Mouse (Mus musculus): ENCODE measurements at regions not wholly inside any gene's neighbourhood (a gene's known extent, or its start where the extent isn't known, plus 50 kb on each side); places are given as distances from the start of the nearest gene placed in this dataset.
"Not testable (repeated sequence)": the region's sequence is repeated elsewhere in the genome, so short reads cannot be mapped to it uniquely, and the experiment has no call there.

DNA sequence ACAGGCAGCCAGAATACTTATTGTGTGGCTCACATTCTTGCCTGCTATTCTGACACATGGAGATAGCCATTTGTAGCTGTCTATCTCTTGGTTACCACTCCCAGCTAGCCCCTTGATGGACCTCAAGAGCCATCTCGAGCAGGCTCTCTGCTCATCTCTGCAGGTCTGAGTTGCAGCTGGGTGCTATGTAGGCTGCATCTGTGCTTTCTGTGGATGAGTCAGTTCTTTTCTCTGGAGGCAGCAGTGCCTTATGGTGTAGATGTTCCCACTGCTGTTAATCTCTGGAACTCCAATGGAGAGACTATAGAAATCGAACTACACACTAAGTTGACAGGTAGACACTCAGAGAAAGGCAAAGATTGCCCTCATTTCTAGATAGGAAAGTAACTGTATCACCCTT is 106.3 kb downstream of the AI429214 start:
- no peak overlapping the region for H3K9ac ChIP-seq (ENCODE audit: low read depth, low read length)
- H3K27ac ChIP-seq (replicated peaks; ENCODE audit: low read depth, low read length), result no peak overlapping the region
- no peaks in the 10 kb centered on the region for H3K27me3 ChIP-seq (replicated peaks; ENCODE audit: control insufficient read depth, insufficient read depth, low read length)
- H3K4me3 ChIP-seq (ENCODE audit: low read depth, low read length), result no peak overlapping the region
- no peak for ATAC-seq (ENCODE audit: low read depth)
- H3K4me2 ChIP-seq (ENCODE audit: low read depth, low read length), result no peak overlapping the region
- DNase-seq (ENCODE audit: low spot score), result no peak
- no peaks in the 10 kb centered on the region for H3K36me3 ChIP-seq (ENCODE audit: control insufficient read depth, insufficient read depth, low read length)
- no peaks in the 10 kb centered on the region for H3K4me1 ChIP-seq (ENCODE audit: control insufficient read depth, insufficient read depth, low read length)
- H3K9me3 ChIP-seq (ENCODE audit: control insufficient read depth, low read length), result no peaks in the 10 kb centered on the region
- 70% methylated on average over 2 of the region's 2 CpGs for WGBS

DNA sequence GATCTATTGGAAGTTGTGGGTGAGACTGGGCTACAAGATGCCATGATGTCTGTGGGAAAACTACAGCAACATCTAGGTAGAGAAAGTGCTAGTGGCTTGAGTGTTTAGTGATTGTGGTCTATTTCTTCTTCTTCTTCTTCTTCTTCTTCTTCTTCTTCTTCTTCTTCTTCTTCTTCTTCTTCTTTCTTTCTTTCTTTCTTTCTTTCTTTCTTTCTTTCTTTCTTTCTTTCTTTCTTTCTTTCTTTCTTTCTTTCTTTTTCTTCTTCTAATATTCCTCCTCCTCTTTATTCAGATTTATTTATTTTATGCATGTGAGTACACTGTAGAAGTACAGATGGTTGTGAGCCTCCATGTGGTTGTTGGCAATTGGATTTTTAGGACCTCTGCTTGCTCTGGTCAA is 119.0 kb downstream of the AI429214 start:
- H3K36me3 ChIP-seq (ENCODE audit: control insufficient read depth, insufficient read depth, low read length); H3K27me3 ChIP-seq (replicated peaks; ENCODE audit: control insufficient read depth, insufficient read depth, low read length); H3K9ac ChIP-seq (ENCODE audit: low read depth, low read length); H3K4me3 ChIP-seq (ENCODE audit: low read depth, low read length); H3K9me3 ChIP-seq (ENCODE audit: control insufficient read depth, low read length); H3K4me2 ChIP-seq (ENCODE audit: low read depth, low read length); ATAC-seq (ENCODE audit: low read depth); H3K4me1 ChIP-seq (ENCODE audit: control insufficient read depth, insufficient read depth, low read length); H3K27ac ChIP-seq (replicated peaks; ENCODE audit: low read depth, low read length); DNase-seq (ENCODE audit: low spot score): not testable (repeated sequence)

- Histone ChIP-seq H3K4me3 (ENCODE audit: low read depth, low read length) (no peak overlapping the region), H3K9me3 (ENCODE audit: control insufficient read depth, low read length) (peaks cover 11% of the 10 kb centered on the region), H3K27me3 (replicated peaks; ENCODE audit: control insufficient read depth, insufficient read depth, low read length) (no peaks in the 10 kb centered on the region), H3K36me3 (ENCODE audit: control insufficient read depth, insufficient read depth, low read length) (no peaks in the 10 kb centered on the region), H3K4me1 (ENCODE audit: control insufficient read depth, insufficient read depth, low read length) (no peaks in the 10 kb centered on the region), H3K9ac (ENCODE audit: low read depth, low read length) (no peak overlapping the region), H3K4me2 (ENCODE audit: low read depth, low read length) (no peak overlapping the region), H3K27ac (replicated peaks; ENCODE audit: low read depth, low read length) (no peak overlapping the region)
- ATAC-seq (ENCODE audit: low read depth) (no peak), DNase-seq (ENCODE audit: low spot score) (no peak)
Observed at GRCm38 (mm10) chr8:37125834-37126233, 132.4 kb downstream of the AI429214 start.

DNA sequence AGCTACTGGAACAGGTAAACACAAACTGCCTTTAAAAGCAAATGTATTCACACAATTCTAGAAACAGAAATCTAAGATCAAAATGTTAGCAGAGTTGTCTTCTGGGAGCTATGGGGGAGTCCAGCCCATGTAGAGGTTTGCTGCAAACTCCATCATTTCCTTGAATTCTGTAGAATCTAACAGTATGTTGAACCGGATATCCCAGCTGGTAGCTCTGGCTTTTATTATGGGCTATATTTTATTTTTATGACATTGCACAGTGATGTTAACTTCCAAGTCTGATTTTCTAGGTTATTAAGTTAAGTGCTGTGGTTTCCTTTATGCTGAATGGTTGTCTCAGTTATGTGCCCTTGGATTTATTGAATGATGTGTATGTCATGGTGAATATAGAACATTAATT is 136.3 kb downstream of the AI429214 start:
- Histone ChIP-seq H3K9me3 (ENCODE audit: control insufficient read depth, low read length) (no peaks in the 10 kb centered on the region), H3K36me3 (ENCODE audit: control insufficient read depth, insufficient read depth, low read length) (no peaks in the 10 kb centered on the region), H3K27ac (replicated peaks; ENCODE audit: low read depth, low read length) (no peak overlapping the region), H3K4me1 (ENCODE audit: control insufficient read depth, insufficient read depth, low read length) (no peaks in the 10 kb centered on the region), H3K27me3 (replicated peaks; ENCODE audit: control insufficient read depth, insufficient read depth, low read length) (no peaks in the 10 kb centered on the region), H3K4me2 (ENCODE audit: low read depth, low read length) (no peak overlapping the region), H3K9ac (ENCODE audit: low read depth, low read length) (no peak overlapping the region), H3K4me3 (ENCODE audit: low read depth, low read length) (no peak overlapping the region)
- DNase-seq (ENCODE audit: low spot score) (peak; percentile 25), ATAC-seq (ENCODE audit: low read depth) (no peak)
- WGBS, result 59% methylated on average over 1 of the region's 1 CpGs

DNA sequence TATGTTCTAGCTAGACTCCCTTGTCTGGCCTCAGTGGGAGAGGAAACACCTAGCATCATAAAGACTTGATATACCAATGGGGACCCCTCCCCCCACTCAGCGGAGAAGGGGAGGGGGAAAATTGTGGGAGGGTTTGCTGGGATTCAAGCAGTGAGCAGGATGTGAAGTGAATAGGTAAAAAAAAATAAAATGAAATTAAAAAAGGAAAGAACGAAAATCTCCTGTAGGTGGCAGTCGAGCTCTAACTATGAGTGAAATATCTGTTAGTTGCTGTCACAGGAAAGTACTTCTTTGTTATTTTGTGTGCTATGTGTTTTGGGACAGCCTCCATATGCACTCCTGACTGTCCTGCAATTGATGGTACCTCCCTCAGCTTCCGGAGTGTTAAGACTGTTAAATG is 138.6 kb downstream of the AI429214 start:
- H3K9ac ChIP-seq (ENCODE audit: low read depth, low read length), result no peak overlapping the region
- H3K27ac ChIP-seq (replicated peaks; ENCODE audit: low read depth, low read length), result no peak overlapping the region
- DNase-seq (ENCODE audit: low spot score), result peak; percentile 56
- H3K4me2 ChIP-seq (ENCODE audit: low read depth, low read length), result no peak overlapping the region
- no peaks in the 10 kb centered on the region for H3K4me1 ChIP-seq (ENCODE audit: control insufficient read depth, insufficient read depth, low read length)
- no peak overlapping the region for H3K4me3 ChIP-seq (ENCODE audit: low read depth, low read length)
- no peak for ATAC-seq (ENCODE audit: low read depth)
- H3K27me3 ChIP-seq (replicated peaks; ENCODE audit: control insufficient read depth, insufficient read depth, low read length), result no peaks in the 10 kb centered on the region
- WGBS, result 14% methylated on average over 4 of the region's 4 CpGs
- no peaks in the 10 kb centered on the region for H3K36me3 ChIP-seq (ENCODE audit: control insufficient read depth, insufficient read depth, low read length)
- H3K9me3 ChIP-seq (ENCODE audit: control insufficient read depth, low read length), result no peaks in the 10 kb centered on the region

DNA sequence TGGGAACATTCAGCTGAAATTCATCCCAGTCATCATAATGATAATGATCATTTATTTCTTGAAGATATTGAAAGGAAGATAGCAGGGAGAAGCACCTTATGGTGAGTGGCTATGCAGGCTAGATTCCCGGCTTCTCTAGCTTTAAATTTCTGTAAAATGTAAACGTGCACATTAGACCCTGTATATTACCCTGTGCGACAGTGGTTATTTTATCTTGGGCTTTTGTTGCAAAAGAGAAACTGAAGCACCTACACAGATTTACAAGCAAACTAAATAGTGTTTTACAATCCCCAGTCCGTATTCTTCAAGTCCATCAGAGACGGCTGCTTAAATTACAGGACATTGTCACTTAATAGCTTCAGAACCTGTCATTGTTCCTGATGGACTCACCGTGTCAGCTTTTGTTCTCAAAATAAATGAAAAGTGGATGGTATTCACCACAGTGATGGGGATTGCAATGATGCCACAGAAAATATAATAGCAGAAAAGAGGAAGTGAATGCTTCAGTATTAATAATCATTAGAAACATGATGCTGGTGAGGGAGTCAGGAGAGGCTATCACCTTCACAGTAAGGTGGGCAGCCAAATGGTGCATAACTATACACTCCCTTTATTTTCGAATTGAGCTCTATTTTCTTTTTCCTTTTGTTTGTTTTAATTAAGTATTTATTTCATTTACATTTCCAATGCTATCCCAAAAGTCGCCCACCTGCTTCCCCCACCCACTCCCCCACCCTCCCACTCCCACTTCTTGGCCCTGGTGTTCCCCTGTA is 141.0 kb downstream of the AI429214 start:
- no peak overlapping the region for H3K9ac ChIP-seq (ENCODE audit: low read depth, low read length)
- H3K27me3 ChIP-seq (replicated peaks; ENCODE audit: control insufficient read depth, insufficient read depth, low read length), result no peaks in the 10 kb centered on the region
- no peak for DNase-seq (ENCODE audit: low spot score)
- H3K4me2 ChIP-seq (ENCODE audit: low read depth, low read length), result no peak overlapping the region
- no peaks in the 10 kb centered on the region for H3K4me1 ChIP-seq (ENCODE audit: control insufficient read depth, insufficient read depth, low read length)
- H3K4me3 ChIP-seq (ENCODE audit: low read depth, low read length), result no peak overlapping the region
- no peaks in the 10 kb centered on the region for H3K36me3 ChIP-seq (ENCODE audit: control insufficient read depth, insufficient read depth, low read length)
- no peaks in the 10 kb centered on the region for H3K9me3 ChIP-seq (ENCODE audit: control insufficient read depth, low read length)
- no peak overlapping the region for H3K27ac ChIP-seq (replicated peaks; ENCODE audit: low read depth, low read length)
- no peak for ATAC-seq (ENCODE audit: low read depth)
- WGBS, result 81% methylated on average over 8 of the region's 8 CpGs

DNA sequence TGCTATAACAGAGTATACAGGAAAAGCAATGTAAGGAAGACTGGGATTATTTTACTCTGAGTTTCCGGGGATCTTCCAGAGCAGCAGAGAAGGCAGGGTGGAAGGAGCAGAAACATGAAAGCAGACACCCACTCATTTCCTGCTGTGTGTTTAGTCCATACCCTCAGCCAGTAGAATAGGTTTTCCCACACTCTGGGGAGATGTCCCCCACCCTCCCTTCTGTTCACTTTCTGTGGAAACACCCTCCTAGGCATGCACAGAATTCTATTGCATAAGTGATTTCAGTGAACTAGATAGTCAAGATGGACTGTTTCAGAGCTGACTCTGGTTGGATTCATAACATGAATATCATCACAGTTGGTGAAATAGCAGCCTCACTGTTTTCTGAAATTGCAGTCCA is 156.9 kb downstream of the AI429214 start:
- Histone ChIP-seq H3K4me2 (ENCODE audit: low read depth, low read length) (no peak overlapping the region), H3K36me3 (ENCODE audit: control insufficient read depth, insufficient read depth, low read length) (no peaks in the 10 kb centered on the region), H3K4me1 (ENCODE audit: control insufficient read depth, insufficient read depth, low read length) (no peaks in the 10 kb centered on the region), H3K9me3 (ENCODE audit: control insufficient read depth, low read length) (no peaks in the 10 kb centered on the region), H3K27ac (replicated peaks; ENCODE audit: low read depth, low read length) (no peak overlapping the region), H3K4me3 (ENCODE audit: low read depth, low read length) (no peak overlapping the region), H3K9ac (ENCODE audit: low read depth, low read length) (no peak overlapping the region), H3K27me3 (replicated peaks; ENCODE audit: control insufficient read depth, insufficient read depth, low read length) (no peaks in the 10 kb centered on the region)
- DNase-seq (ENCODE audit: low spot score), result no peak
- WGBS, result 35% methylated on average over 1 of the region's 1 CpGs
- no peak for ATAC-seq (ENCODE audit: low read depth)

GRCm38 (mm10) chr8:37154361-37154760 is 161.0 kb downstream of the AI429214 start:
- Histone ChIP-seq H3K27ac (replicated peaks; ENCODE audit: low read depth, low read length) (no peak overlapping the region), H3K9me3 (ENCODE audit: control insufficient read depth, low read length) (no peaks in the 10 kb centered on the region), H3K27me3 (replicated peaks; ENCODE audit: control insufficient read depth, insufficient read depth, low read length) (no peaks in the 10 kb centered on the region), H3K4me3 (ENCODE audit: low read depth, low read length) (no peak overlapping the region), H3K9ac (ENCODE audit: low read depth, low read length) (no peak overlapping the region), H3K4me1 (ENCODE audit: control insufficient read depth, insufficient read depth, low read length) (no peaks in the 10 kb centered on the region), H3K36me3 (ENCODE audit: control insufficient read depth, insufficient read depth, low read length) (no peaks in the 10 kb centered on the region), H3K4me2 (ENCODE audit: low read depth, low read length) (no peak overlapping the region)
- no peak for DNase-seq (ENCODE audit: low spot score)
- no peak for ATAC-seq (ENCODE audit: low read depth)
- 95% methylated on average over 7 of the region's 7 CpGs for WGBS

DNA sequence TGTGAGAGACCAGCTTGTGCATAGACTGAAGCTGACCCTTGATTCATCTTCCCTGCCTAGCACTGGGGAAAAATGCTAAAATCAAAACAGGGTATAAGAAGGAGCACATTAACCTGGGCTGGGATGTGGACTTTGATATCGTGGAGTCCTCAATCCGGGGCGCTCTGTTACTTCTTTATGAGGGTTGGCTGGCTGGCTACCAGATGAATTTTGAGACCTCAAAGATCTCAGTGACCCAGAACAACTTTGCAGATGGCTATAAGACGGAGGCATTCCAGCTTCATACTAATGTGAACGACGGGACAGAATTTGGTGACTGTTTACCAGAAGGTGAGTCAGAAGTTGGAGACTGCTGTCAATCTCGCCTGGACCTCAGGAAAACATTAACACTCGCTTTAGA is 161.5 kb downstream of the AI429214 start:
- ATAC-seq (ENCODE audit: low read depth), result no peak
- Histone ChIP-seq H3K27ac (replicated peaks; ENCODE audit: low read depth, low read length) (no peak overlapping the region), H3K4me2 (ENCODE audit: low read depth, low read length) (no peak overlapping the region), H3K27me3 (replicated peaks; ENCODE audit: control insufficient read depth, insufficient read depth, low read length) (no peaks in the 10 kb centered on the region), H3K4me3 (ENCODE audit: low read depth, low read length) (no peak overlapping the region), H3K4me1 (ENCODE audit: control insufficient read depth, insufficient read depth, low read length) (no peaks in the 10 kb centered on the region), H3K36me3 (ENCODE audit: control insufficient read depth, insufficient read depth, low read length) (no peaks in the 10 kb centered on the region), H3K9ac (ENCODE audit: low read depth, low read length) (no peak overlapping the region), H3K9me3 (ENCODE audit: control insufficient read depth, low read length) (no peaks in the 10 kb centered on the region)
- WGBS, result 91% methylated on average over 8 of the region's 8 CpGs
- DNase-seq (ENCODE audit: low spot score), result no peak

Measured in embryonic facial prominence, embryonic 14.5 days (tissue).